Mouse (Mus musculus) bone marrow, adult 2 months (tissue): Measurements from ENCODE around the gene Gm960.

ENCODE experiments used
- CTCF ChIP-seq: fragments of 200-500 bp; IDR thresholded peaks from 2 replicates; pipeline ENCODE4 v1.5.1; 2011; ENCODE audit warnings: low read length, control low read depth; ENCODE audit not compliant: control insufficient read depth, insufficient read depth
- POLR2A ChIP-seq: fragments of 200-500 bp; IDR thresholded peaks from 2 replicates; pipeline ENCODE4 v1.6.1; 2011; ENCODE audit warnings: low read depth, mild to moderate bottlenecking, control low read depth, low read length, borderline replicate concordance; ENCODE audit not compliant: control insufficient read depth

GRCm38 (mm10) chr19:4745057-4745456 lies 46.6 kb upstream of the Gm960 start:
- TF ChIP-seq CTCF (no peak), POLR2A (no peak)
